Comparison of ENCODE assay signal across 23 mouse cellular contexts in the genomic region with DNA sequence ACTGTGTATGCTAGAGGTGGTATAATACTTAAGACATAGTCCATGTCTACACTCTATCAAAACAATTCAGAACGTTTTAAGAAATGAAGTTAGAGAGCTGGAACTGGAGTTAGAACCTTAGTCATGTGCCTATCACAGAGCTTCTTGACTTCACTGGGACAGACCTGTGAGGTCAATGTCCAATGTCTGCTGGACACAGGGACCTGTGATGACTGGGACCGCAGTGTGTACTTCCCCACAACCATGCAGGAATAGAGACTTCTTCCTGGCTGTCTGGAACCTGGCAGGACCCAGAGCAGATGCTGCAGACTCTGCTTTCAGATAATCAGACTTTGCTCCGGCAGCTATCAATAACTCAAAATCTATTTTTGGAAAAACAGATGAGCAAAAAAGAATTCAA.
"Had no signal": no experiment of that assay in that cellular context is flagged by ENCODE, and none has a peak within 500 bp of the region (broad histone marks: within the 10 kb centered on the region; RNA-seq: fewer than 3 reads in every experiment).

No protein-coding gene starts in this region.

- DNase-seq: gastrocnemius, adult 2 months; gastrocnemius, postnatal 10 days; gastrocnemius, postnatal 25 days; heart, adult 18-20 months; heart, postnatal 10 days; heart, postnatal 4 days; kidney, postnatal 10 days; kidney, postnatal 4 days; liver; liver, embryonic 13.5 days; liver, postnatal 0 days had no signal

- H3K4me2 ChIP-seq: heart, embryonic 12.5 days; hindbrain, embryonic 12.5 days; hindbrain, embryonic 14.5 days; limb, embryonic 12.5 days; liver, embryonic 13.5 days; liver, embryonic 15.5 days had no signal

- H3K4me1 ChIP-seq: heart, embryonic 10.5 days; heart, embryonic 12.5 days; hindbrain, embryonic 10.5 days; hindbrain, embryonic 12.5 days; limb, embryonic 10.5 days; limb, embryonic 12.5 days; liver, embryonic 13.5 days; liver, embryonic 15.5 days had no signal

- H3K4me3 ChIP-seq: gastrocnemius, adult 2 months; heart, embryonic 10.5 days; heart, embryonic 12.5 days; hindbrain, embryonic 10.5 days; hindbrain, embryonic 12.5 days; layer of hippocampus, adult 2 months; left cerebral cortex, adult 2 months; limb, embryonic 10.5 days; limb, embryonic 12.5 days; liver, embryonic 13.5 days; liver, embryonic 15.5 days had no signal

- H3K27ac ChIP-seq: gastrocnemius, adult 2 months; heart, embryonic 10.5 days; hindbrain, embryonic 10.5 days; hindbrain, embryonic 12.5 days; hindbrain, embryonic 14.5 days; layer of hippocampus, adult 2 months; left cerebral cortex, adult 2 months; limb, embryonic 10.5 days; limb, embryonic 12.5 days; liver, embryonic 13.5 days; liver, embryonic 15.5 days had no signal

- ATAC-seq: inflammation-experienced regulatory T-cells, adult 6 months; intestine, embryonic 16.5 days; liver, postnatal 0 days had no signal

- H3K9me3 ChIP-seq: heart, embryonic 10.5 days; heart, embryonic 12.5 days; hindbrain, embryonic 10.5 days; hindbrain, embryonic 12.5 days; limb, embryonic 10.5 days; limb, embryonic 12.5 days; liver, embryonic 13.5 days; liver, embryonic 15.5 days had no signal

- H3K27me3 ChIP-seq: heart, embryonic 12.5 days; hindbrain, embryonic 12.5 days; limb, embryonic 12.5 days; liver, embryonic 13.5 days; liver, embryonic 15.5 days had no signal

- H3K9ac ChIP-seq: heart, embryonic 12.5 days; hindbrain, embryonic 12.5 days; hindbrain, embryonic 14.5 days; limb, embryonic 12.5 days; liver, embryonic 13.5 days; liver, embryonic 15.5 days; liver, postnatal 0 days had no signal
